In genomic region chr16:44485691-44486090, GRCm38 (mm10) we compare ENCODE assay signal across 18 mouse cellular contexts.
DNase-seq lines count a peak whose midpoint lies in the region; ATAC-seq lines count a peak whose summit lies in the region.
"Had no signal": no experiment of that assay in that cellular context is flagged by ENCODE, and none has a peak within 500 bp of the region (broad histone marks: within the 10 kb centered on the region; RNA-seq: fewer than 3 reads in every experiment).

No protein-coding gene starts in this region.

- peaks cover 3% of the 10 kb centered on the region for H3K27me3 ChIP-seq in forebrain, embryonic 12.5 days
- H3K27me3 ChIP-seq in forebrain, embryonic 16.5 days (replicated peaks; ENCODE audit: control insufficient read depth, insufficient read depth, low read length), result no peaks in the 10 kb centered on the region
- H3K27me3 ChIP-seq in lung, embryonic 16.5 days (ENCODE audit: control insufficient read depth, insufficient read depth, low read depth, low read length), result no peaks in the 10 kb centered on the region
- no peaks in the 10 kb centered on the region for H3K27me3 ChIP-seq in limb, embryonic 13.5 days
- H3K27me3 ChIP-seq: heart, embryonic 15.5 days; intestine, embryonic 15.5 days; neural tube, embryonic 13.5 days had no signal

- 72% methylated on average over 8 of the region's 8 CpGs for WGBS in forebrain, embryonic 12.5 days
- 55% methylated on average over 8 of the region's 8 CpGs for WGBS in forebrain, embryonic 16.5 days
- whole genome bisulfite sequencing in lung, embryonic 16.5 days, result 63% methylated on average over 8 of the region's 8 CpGs
- WGBS in limb, embryonic 13.5 days, result 86% methylated on average over 8 of the region's 8 CpGs

- H3K36me3 ChIP-seq in forebrain, embryonic 12.5 days (replicated peaks), result peaks cover 63% of the 10 kb centered on the region
- peaks cover 2% of the 10 kb centered on the region; the same call in 1 of the 2 replicates for H3K36me3 ChIP-seq in forebrain, embryonic 16.5 days (ENCODE audit: control insufficient read depth, insufficient read depth)
- peaks cover 11% of the 10 kb centered on the region for H3K36me3 ChIP-seq in lung, embryonic 16.5 days (ENCODE audit: control insufficient read depth, insufficient read depth, low read length)
- H3K36me3 ChIP-seq in limb, embryonic 13.5 days, result peaks cover 83% of the 10 kb centered on the region

- no peak overlapping the region for H3K9ac ChIP-seq in forebrain, embryonic 12.5 days
- no peak overlapping the region for H3K9ac ChIP-seq in forebrain, embryonic 16.5 days (replicated peaks; ENCODE audit: low read depth, low read length)
- no peak overlapping the region for H3K9ac ChIP-seq in lung, embryonic 16.5 days (ENCODE audit: low read length)
- H3K9ac ChIP-seq in limb, embryonic 13.5 days, result no peak overlapping the region
- H3K9ac ChIP-seq: heart, embryonic 15.5 days; intestine, embryonic 15.5 days; liver, embryonic 14.5 days; neural tube, embryonic 13.5 days had no signal

- peak overlapping the region; percentile 53 for H3K27ac ChIP-seq in forebrain, embryonic 12.5 days
- no peak overlapping the region for H3K27ac ChIP-seq in forebrain, embryonic 16.5 days (ENCODE audit: low read length)
- peak overlapping the region; percentile 16; the same call in 1 of the 2 replicates for H3K27ac ChIP-seq in lung, embryonic 16.5 days (ENCODE audit: low read length)
- H3K27ac ChIP-seq in limb, embryonic 13.5 days, result peak overlapping the region; percentile 22; the same call in 1 of the 2 replicates
- H3K27ac ChIP-seq: heart, embryonic 15.5 days; intestine, embryonic 15.5 days; liver, embryonic 14.5 days; neural tube, embryonic 13.5 days had no signal

- no peaks in the 10 kb centered on the region for H3K9me3 ChIP-seq in forebrain, embryonic 12.5 days
- H3K9me3 ChIP-seq in forebrain, embryonic 16.5 days (ENCODE audit: control insufficient read depth, low read length), result no peaks in the 10 kb centered on the region
- H3K9me3 ChIP-seq in lung, embryonic 16.5 days (ENCODE audit: control insufficient read depth, low read length), result no peaks in the 10 kb centered on the region
- H3K9me3 ChIP-seq in limb, embryonic 13.5 days, result no peaks in the 10 kb centered on the region
- H3K9me3 ChIP-seq: heart, embryonic 15.5 days; intestine, embryonic 15.5 days; neural tube, embryonic 13.5 days had no signal

- ATAC-seq in forebrain, embryonic 12.5 days (ENCODE audit: low FRiP score), result no peak
- ATAC-seq in forebrain, embryonic 16.5 days, result no peak
- ATAC-seq in lung, embryonic 16.5 days (ENCODE audit: low read depth), result no peak
- ATAC-seq in limb, embryonic 13.5 days (ENCODE audit: low FRiP score, low read depth), result no peak
- ATAC-seq: intestine, embryonic 15.5 days had no signal

- H3K4me1 ChIP-seq in forebrain, embryonic 12.5 days, result peaks cover 27% of the 10 kb centered on the region
- peaks cover 14% of the 10 kb centered on the region for H3K4me1 ChIP-seq in forebrain, embryonic 16.5 days (replicated peaks; ENCODE audit: control insufficient read depth, insufficient read depth, low read length)
- H3K4me1 ChIP-seq in lung, embryonic 16.5 days (replicated peaks; ENCODE audit: control insufficient read depth, insufficient read depth, low read length), result peaks cover 14% of the 10 kb centered on the region
- peaks cover 29% of the 10 kb centered on the region for H3K4me1 ChIP-seq in limb, embryonic 13.5 days

- H3K4me3 ChIP-seq in forebrain, embryonic 12.5 days (replicated peaks), result no peak overlapping the region
- no peak overlapping the region for H3K4me3 ChIP-seq in forebrain, embryonic 16.5 days (replicated peaks; ENCODE audit: low read length)
- no peak overlapping the region for H3K4me3 ChIP-seq in lung, embryonic 16.5 days (ENCODE audit: low read length)
- no peak overlapping the region for H3K4me3 ChIP-seq in limb, embryonic 13.5 days
- H3K4me3 ChIP-seq: heart, embryonic 15.5 days; intestine, embryonic 15.5 days; neural tube, embryonic 13.5 days had no signal

- peak; percentile 15 for DNase-seq in cerebellum, adult 8-10 months
- no peak for DNase-seq in cerebellum, adult 11 months
- no peak for DNase-seq in lung, postnatal 25 days (ENCODE audit: low spot score)
- no peak for DNase-seq in layer of hippocampus, postnatal 10 days (ENCODE audit: low spot score in 2 of 2)
- DNase-seq: adrenal gland, adult 2 months; gastrocnemius, postnatal 25 days; kidney, adult 9 months; kidney, postnatal 25 days; left cerebral cortex, postnatal 4 days; lung, postnatal 10 days had no signal

- no peak overlapping the region for H3K4me2 ChIP-seq in forebrain, embryonic 12.5 days
- no peak overlapping the region for H3K4me2 ChIP-seq in forebrain, embryonic 16.5 days (ENCODE audit: low read length)
- H3K4me2 ChIP-seq in lung, embryonic 16.5 days (ENCODE audit: low read depth, low read length), result no peak overlapping the region
- no peak overlapping the region for H3K4me2 ChIP-seq in limb, embryonic 13.5 days (replicated peaks)
- H3K4me2 ChIP-seq: heart, embryonic 15.5 days; intestine, embryonic 15.5 days; neural tube, embryonic 13.5 days had no signal
